Mouse (Mus musculus) bone marrow, adult 2 months (tissue): ENCODE measurements around the gene Frmpd4.

Experiments
- CTCF ChIP-seq: fragments of 200-500 bp; IDR thresholded peaks from 2 replicates; pipeline ENCODE4 v1.5.1; 2011; ENCODE audit warnings: low read length, control low read depth; ENCODE audit not compliant: control insufficient read depth, insufficient read depth
- POLR2A ChIP-seq: fragments of 200-500 bp; IDR thresholded peaks from 2 replicates; pipeline ENCODE4 v1.6.1; 2011; ENCODE audit warnings: low read depth, mild to moderate bottlenecking, control low read depth, low read length, borderline replicate concordance; ENCODE audit not compliant: control insufficient read depth

GRCm38 (mm10) chrX:168577131-168577530 is at the start of gene Frmpd4:
- TF ChIP-seq POLR2A (no peak), CTCF (no peak)
